Mouse (Mus musculus): ENCODE results near the gene Olfr1087. TPM values are rescaled to one million over a fixed set of nuclear protein-coding genes. Genes with fewer than 3 reads are reported as not detected.
"Not testable (repeated sequence)": the region's sequence is repeated elsewhere in the genome, so short reads cannot be mapped to it uniquely, and the experiment has no call there.

Olfr1087 gene
- not detected in 2 replicates for total RNA-seq (2015; ENCODE audit: low replicate concordance)
- total RNA-seq (2017; ENCODE audit: low replicate concordance), result not detected in 2 replicates

GRCm38 (mm10) chr2:86698295-86698694 lies at the start of gene Olfr1087:
Gene Olfr1087, minus strand, starts transcription at chr2:86698395.
- ATAC-seq (replicated peaks; ENCODE audit: low FRiP score, poor library complexity, severe bottlenecking), result no peak

- ATAC-seq (replicated peaks; ENCODE audit: low FRiP score, poor library complexity, severe bottlenecking), result no peak
These were observed 35.4 kb upstream of the Olfr1087 start, which contains the start of gene Olfr1089 for GRCm38 (mm10) chr2:86733601-86734000. Gene Olfr1089, minus strand, starts transcription at chr2:86733701.

- no peak for ATAC-seq (replicated peaks; ENCODE audit: low FRiP score, poor library complexity, severe bottlenecking)
These were observed 18.2 kb downstream of the Olfr1087 start, which contains the start of gene Olfr1086 for GRCm38 (mm10) chr2:86679992-86680391. Gene Olfr1086, minus strand, starts transcription at chr2:86680092.

GRCm38 (mm10) chr2:86661919-86662318 lies 36.3 kb downstream of the Olfr1087 start, which contains the start of gene Olfr1085:
Gene Olfr1085, minus strand, starts transcription at chr2:86662019.
- no peak for ATAC-seq (replicated peaks; ENCODE audit: low FRiP score, poor library complexity, severe bottlenecking)

GRCm38 (mm10) chr2:86639625-86640024 lies 58.6 kb downstream of the Olfr1087 start, which contains the start of gene Olfr1084:
Gene Olfr1084, minus strand, starts transcription at chr2:86639725.
- not testable (repeated sequence) for ATAC-seq (replicated peaks; ENCODE audit: low FRiP score, poor library complexity, severe bottlenecking)

Other genes with a start within 250 kb of the Olfr1087 start
- not detected in 2 replicates for gene Olfr1065, start 247.8 kb downstream of the Olfr1087 start, total RNA-seq (2015; ENCODE audit: low replicate concordance)
- not detected in 2 replicates for gene Olfr1065, start 247.8 kb downstream of the Olfr1087 start, total RNA-seq (2017; ENCODE audit: low replicate concordance)
- gene Olfr1066, start 242.1 kb downstream of the Olfr1087 start, total RNA-seq (2015; ENCODE audit: low replicate concordance), result not detected in 2 replicates
- gene Olfr1066, start 242.1 kb downstream of the Olfr1087 start, total RNA-seq (2017; ENCODE audit: low replicate concordance), result not detected in 2 replicates
- gene Olfr228, start 211.0 kb downstream of the Olfr1087 start, total RNA-seq (2015; ENCODE audit: low replicate concordance), result not detected in 2 replicates
- gene Olfr228, start 211.0 kb downstream of the Olfr1087 start, total RNA-seq (2017; ENCODE audit: low replicate concordance), result not detected in 2 replicates
- not detected in 2 replicates for gene Olfr1076, start 189.9 kb downstream of the Olfr1087 start, total RNA-seq (2015; ENCODE audit: low replicate concordance)
- gene Olfr1076, start 189.9 kb downstream of the Olfr1087 start, total RNA-seq (2017; ENCODE audit: low replicate concordance), result not detected in 2 replicates
- gene Olfr1079, start 155.9 kb downstream of the Olfr1087 start, total RNA-seq (2015; ENCODE audit: low replicate concordance), result not detected in 2 replicates
- not detected in 2 replicates for gene Olfr1079, start 155.9 kb downstream of the Olfr1087 start, total RNA-seq (2017; ENCODE audit: low replicate concordance)
- not detected in 2 replicates for gene Olfr1080, start 140.2 kb downstream of the Olfr1087 start, total RNA-seq (2015; ENCODE audit: low replicate concordance)
- gene Olfr1080, start 140.2 kb downstream of the Olfr1087 start, total RNA-seq (2017; ENCODE audit: low replicate concordance), result not detected in 2 replicates
- gene Olfr1082, start 99.4 kb downstream of the Olfr1087 start, total RNA-seq (2015; ENCODE audit: low replicate concordance), result not detected in 2 replicates
- gene Olfr1082, start 99.4 kb downstream of the Olfr1087 start, total RNA-seq (2017; ENCODE audit: low replicate concordance), result not detected in 2 replicates
- gene Olfr1084, start 58.7 kb downstream of the Olfr1087 start, total RNA-seq (2015; ENCODE audit: low replicate concordance), result not detected in 2 replicates
- gene Olfr1084, start 58.7 kb downstream of the Olfr1087 start, total RNA-seq (2017; ENCODE audit: low replicate concordance), result not detected in 2 replicates
- gene Olfr1085, start 36.4 kb downstream of the Olfr1087 start, total RNA-seq (2015; ENCODE audit: low replicate concordance), result not detected in 2 replicates
- not detected in 2 replicates for gene Olfr1085, start 36.4 kb downstream of the Olfr1087 start, total RNA-seq (2017; ENCODE audit: low replicate concordance)
- gene Olfr1086, start 18.3 kb downstream of the Olfr1087 start, total RNA-seq (2015; ENCODE audit: low replicate concordance), result not detected in 2 replicates
- not detected in 2 replicates for gene Olfr1086, start 18.3 kb downstream of the Olfr1087 start, total RNA-seq (2017; ENCODE audit: low replicate concordance)
- not detected in 2 replicates for gene Olfr1089, start 35.3 kb upstream of the Olfr1087 start, total RNA-seq (2015; ENCODE audit: low replicate concordance)
- gene Olfr1089, start 35.3 kb upstream of the Olfr1087 start, total RNA-seq (2017; ENCODE audit: low replicate concordance), result not detected in 2 replicates
- not detected in 2 replicates for gene Olfr1090, start 60.6 kb upstream of the Olfr1087 start, total RNA-seq (2015; ENCODE audit: low replicate concordance)
- not detected in 2 replicates for gene Olfr1090, start 60.6 kb upstream of the Olfr1087 start, total RNA-seq (2017; ENCODE audit: low replicate concordance)
- gene Olfr1093, start 84.1 kb upstream of the Olfr1087 start, total RNA-seq (2015; ENCODE audit: low replicate concordance), result not detected in 2 replicates
- not detected in 2 replicates for gene Olfr1093, start 84.1 kb upstream of the Olfr1087 start, total RNA-seq (2017; ENCODE audit: low replicate concordance)
- gene Olfr141, start 111.6 kb upstream of the Olfr1087 start, total RNA-seq (2015; ENCODE audit: low replicate concordance), result not detected in 2 replicates
- not detected in 2 replicates for gene Olfr141, start 111.6 kb upstream of the Olfr1087 start, total RNA-seq (2017; ENCODE audit: low replicate concordance)
- not detected in 2 replicates for gene Olfr1094, start 126.3 kb upstream of the Olfr1087 start, total RNA-seq (2015; ENCODE audit: low replicate concordance)
- not detected in 2 replicates for gene Olfr1094, start 126.3 kb upstream of the Olfr1087 start, total RNA-seq (2017; ENCODE audit: low replicate concordance)
- gene Olfr1095, start 153.3 kb upstream of the Olfr1087 start, total RNA-seq (2015; ENCODE audit: low replicate concordance), result not detected in 2 replicates
- gene Olfr1095, start 153.3 kb upstream of the Olfr1087 start, total RNA-seq (2017; ENCODE audit: low replicate concordance), result not detected in 2 replicates
- gene Gm13723, start 176.4 kb upstream of the Olfr1087 start, total RNA-seq (2015; ENCODE audit: low replicate concordance), result not detected in 2 replicates
- gene Gm13723, start 176.4 kb upstream of the Olfr1087 start, total RNA-seq (2017; ENCODE audit: low replicate concordance), result not detected in 2 replicates
- not detected in 2 replicates for gene Olfr1097, start 193.8 kb upstream of the Olfr1087 start, total RNA-seq (2015; ENCODE audit: low replicate concordance)
- not detected in 2 replicates for gene Olfr1097, start 193.8 kb upstream of the Olfr1087 start, total RNA-seq (2017; ENCODE audit: low replicate concordance)
- not detected in 2 replicates for gene Olfr1098, start 226.2 kb upstream of the Olfr1087 start, total RNA-seq (2015; ENCODE audit: low replicate concordance)
- gene Olfr1098, start 226.2 kb upstream of the Olfr1087 start, total RNA-seq (2017; ENCODE audit: low replicate concordance), result not detected in 2 replicates